Mouse (Mus musculus) erythroblast, embryonic 14.5 days (primary cell): Measurements from ENCODE around the gene Mtmr12. TPM values are rescaled to one million over a fixed set of nuclear protein-coding genes. Genes with fewer than 3 reads are reported as not detected.

ENCODE experiments used
- H3K27me3 ChIP-seq: 2 replicates; pipeline ENCODE4 v1.6.1; 2012; ENCODE audit warnings: inconsistent platforms; ENCODE audit not compliant: control insufficient read depth
- H3K36me3 ChIP-seq: 2 replicates; pipeline ENCODE4 v1.6.1; 2012; ENCODE audit warnings: mild to moderate bottlenecking, inconsistent platforms; ENCODE audit not compliant: control insufficient read depth
- H3K4me1 ChIP-seq: 2 replicates; pipeline ENCODE4 v1.6.1; 2012; ENCODE audit warnings: inconsistent platforms; ENCODE audit not compliant: control insufficient read depth
- H3K4me3 ChIP-seq: replicated peaks from 2 replicates; pipeline ENCODE3; 2012; ENCODE audit warnings: moderate library complexity, mild to moderate bottlenecking, inconsistent platforms
- H3K9me3 ChIP-seq: 2 replicates; pipeline ENCODE4 v1.6.1; 2012; ENCODE audit warnings: low read length, inconsistent platforms, mixed read lengths; ENCODE audit not compliant: control insufficient read depth
- GATA1 ChIP-seq: IDR thresholded peaks from 2 replicates; pipeline ENCODE4 v1.6.1; 2012; ENCODE audit warnings: low read length, inconsistent platforms, mixed read lengths
- TAL1 ChIP-seq: IDR thresholded peaks from 3 replicates; pipeline ENCODE4 v1.6.1; 2012; ENCODE audit warnings: low read length, inconsistent platforms, mixed read lengths
- polyA plus RNA-seq: library from polyadenylated mRNA; stranded (reverse); fragments of >175 nt; gene quantifications from 2 replicates; pipeline ENCODE4 v1.2.3, GENCODE M21; 2012

The Mtmr12 gene
- polyA plus RNA-seq, 1 experiment = 0.16 TPM

- TF ChIP-seq TAL1 = no peak
- TF ChIP-seq GATA1 = no peak
- H3K36me3 ChIP-seq = peaks cover 91% of the 10 kb centered on the region
These were observed 58.2 kb downstream of the Mtmr12 start for GRCm38 (mm10) chr15:12263056-12263455.

GRCm38 (mm10) chr15:12266460-12266859 lies 61.6 kb downstream of the Mtmr12 start:
- no peak overlapping the region for H3K4me3 ChIP-seq
- no peaks in the 10 kb centered on the region for H3K27me3 ChIP-seq
- TF ChIP-seq TAL1 = no peak
- no peak for TF ChIP-seq GATA1
- H3K9me3 ChIP-seq = no peaks in the 10 kb centered on the region
- H3K4me1 ChIP-seq = peaks cover 15% of the 10 kb centered on the region
- H3K36me3 ChIP-seq = peaks cover 98% of the 10 kb centered on the region

More at GRCm38 (mm10) chr15:12263056-12263455, 58.2 kb downstream of the Mtmr12 start:
- Histone ChIP-seq H3K4me1 (peaks cover 4% of the 10 kb centered on the region; the same call in 1 of the 2 replicates), H3K27me3 (no peaks in the 10 kb centered on the region), H3K4me3 (no peak overlapping the region), H3K9me3 (no peaks in the 10 kb centered on the region)

- H3K4me1 ChIP-seq = peaks cover 21% of the 10 kb centered on the region
- H3K9me3 ChIP-seq = no peaks in the 10 kb centered on the region
- peaks cover 83% of the 10 kb centered on the region for H3K36me3 ChIP-seq
- no peaks in the 10 kb centered on the region for H3K27me3 ChIP-seq
- no peak overlapping the region for H3K4me3 ChIP-seq
- TF ChIP-seq GATA1 (no peak), TAL1 (no peak)
These were observed 63.2 kb downstream of the Mtmr12 start for GRCm38 (mm10) chr15:12268021-12268420.

GRCm38 (mm10) chr15:12271340-12271739 lies 66.5 kb downstream of the Mtmr12 start:
- H3K4me3 ChIP-seq = no peak overlapping the region
- H3K9me3 ChIP-seq = no peaks in the 10 kb centered on the region
- H3K27me3 ChIP-seq = no peaks in the 10 kb centered on the region
- H3K4me1 ChIP-seq = peaks cover 21% of the 10 kb centered on the region
- TF ChIP-seq TAL1 = no peak
- TF ChIP-seq GATA1 = no peak
- peaks cover 50% of the 10 kb centered on the region for H3K36me3 ChIP-seq

GRCm38 (mm10) chr15:12273325-12274052 lies 68.7 kb downstream of the Mtmr12 start:
- TF ChIP-seq TAL1 (no peak), GATA1 (no peak)
- peaks cover 29% of the 10 kb centered on the region for H3K36me3 ChIP-seq

GRCm38 (mm10) chr15:12274053-12274769 lies 69.4 kb downstream of the Mtmr12 start:
- peaks cover 21% of the 10 kb centered on the region for H3K4me1 ChIP-seq
- TF ChIP-seq TAL1 (no peak), GATA1 (no peak)

More at GRCm38 (mm10) chr15:12273325-12274052, 68.7 kb downstream of the Mtmr12 start:
- no peaks in the 10 kb centered on the region for H3K27me3 ChIP-seq
- peaks cover 21% of the 10 kb centered on the region for H3K4me1 ChIP-seq
- H3K9me3 ChIP-seq = no peaks in the 10 kb centered on the region
- H3K4me3 ChIP-seq = no peak overlapping the region

GRCm38 (mm10) chr15:12275091-12275623 lies 70.3 kb downstream of the Mtmr12 start:
- H3K4me1 ChIP-seq = peaks cover 21% of the 10 kb centered on the region
- peaks cover 13% of the 10 kb centered on the region for H3K36me3 ChIP-seq
- TF ChIP-seq TAL1 (no peak), GATA1 (no peak)
- H3K27me3 ChIP-seq = no peaks in the 10 kb centered on the region
- H3K9me3 ChIP-seq = no peaks in the 10 kb centered on the region
- H3K4me3 ChIP-seq = no peak overlapping the region

More at GRCm38 (mm10) chr15:12274053-12274769, 69.4 kb downstream of the Mtmr12 start:
- Histone ChIP-seq H3K9me3 (no peaks in the 10 kb centered on the region), H3K27me3 (no peaks in the 10 kb centered on the region), H3K36me3 (peaks cover 22% of the 10 kb centered on the region), H3K4me3 (no peak overlapping the region)

GRCm38 (mm10) chr15:12279816-12280215 lies 75.0 kb downstream of the Mtmr12 start:
- TF ChIP-seq TAL1 (no peak), GATA1 (no peak)
- no peak overlapping the region for H3K4me3 ChIP-seq
- H3K36me3 ChIP-seq = no peaks in the 10 kb centered on the region
- no peaks in the 10 kb centered on the region for H3K4me1 ChIP-seq
- no peaks in the 10 kb centered on the region for H3K27me3 ChIP-seq
- H3K9me3 ChIP-seq = peaks cover 6% of the 10 kb centered on the region
